Mouse (Mus musculus): Measurements from ENCODE around the gene Mxd3. TPM values are rescaled to one million over a fixed set of nuclear protein-coding genes. Genes with fewer than 3 reads are reported as not detected.

The Mxd3 gene
- polyA plus RNA-seq, 1 experiment from 2014 or later = 15.1 TPM

GRCm38 (mm10) chr13:55337341-55337975, 7.8 kb upstream of the Mxd3 start:
- H3K27ac ChIP-seq = no peak overlapping the region
- no peaks in the 10 kb centered on the region for H3K9me3 ChIP-seq (replicated peaks; ENCODE audit: low read length)
- no peak overlapping the region for H3K4me2 ChIP-seq (ENCODE audit: low read length)
- H3K4me3 ChIP-seq (replicated peaks; ENCODE audit: low read depth, low read length) = no peak overlapping the region
- no peak overlapping the region for H3K9ac ChIP-seq (ENCODE audit: low read depth, low read length)
- H3K4me1 ChIP-seq (replicated peaks; ENCODE audit: insufficient read depth, low read length) = no peaks in the 10 kb centered on the region
- 42% methylated on average over 10 of the region's 10 CpGs for WGBS
- peak; percentile 41 for DNase-seq (ENCODE audit: low spot score)
- TF ChIP-seq CTCF (IDR thresholded peaks at IDR 0.05; ENCODE audit: low read depth) = no peak
- no peaks in the 10 kb centered on the region for H3K36me3 ChIP-seq (ENCODE audit: insufficient read depth, low read length)
- no peaks in the 10 kb centered on the region for H3K27me3 ChIP-seq (ENCODE audit: insufficient read depth, low read length)
- ATAC-seq (replicated peaks; ENCODE audit: low FRiP score, low read depth) = no peak

DNA sequence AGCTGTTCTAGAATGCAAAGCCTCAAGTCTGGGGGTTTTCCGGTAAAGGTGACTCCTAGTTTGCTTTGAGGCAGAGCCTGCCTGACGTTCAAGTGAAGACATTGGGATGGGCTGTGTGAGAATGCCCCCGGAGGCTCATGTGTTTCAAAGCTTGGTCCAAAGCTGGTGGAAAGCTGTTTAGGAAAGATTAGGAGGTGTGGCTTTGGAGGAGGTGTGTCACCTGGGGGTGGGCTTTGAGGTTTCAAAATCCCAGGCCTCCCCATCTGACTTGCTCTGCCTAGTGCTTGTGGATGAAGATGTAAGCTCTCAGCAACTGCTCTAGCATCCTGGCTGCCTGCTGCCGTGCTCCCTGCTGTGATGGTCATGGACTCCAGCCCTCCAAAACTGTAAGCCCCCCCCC, 6.1 kb upstream of the Mxd3 start:
- ATAC-seq (replicated peaks; ENCODE audit: low FRiP score, low read depth) = no peak
- no peak overlapping the region for H3K4me2 ChIP-seq (ENCODE audit: low read length)
- H3K4me3 ChIP-seq (replicated peaks; ENCODE audit: low read depth, low read length) = no peak overlapping the region

DNA sequence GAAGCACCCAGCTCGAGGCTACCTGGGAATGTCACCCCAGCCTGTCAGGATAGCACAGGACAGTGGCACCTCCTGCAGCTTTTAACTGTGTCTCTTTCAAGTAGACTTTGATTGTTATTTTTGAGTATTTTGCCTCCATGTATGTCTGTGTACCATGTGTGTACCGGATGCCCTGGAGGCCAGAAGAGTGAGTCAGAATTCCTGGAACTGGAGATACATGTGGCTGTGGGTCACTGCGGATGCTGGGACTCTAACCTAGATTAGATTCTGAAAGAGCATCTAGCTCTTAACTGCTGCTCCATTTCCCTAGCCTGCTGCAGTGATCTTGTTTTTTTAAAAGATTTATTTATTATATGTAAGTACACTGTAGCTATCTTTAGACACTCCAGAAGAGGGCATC, 2.7 kb upstream of the Mxd3 start:
- H3K36me3 ChIP-seq (ENCODE audit: insufficient read depth, low read length) = no peaks in the 10 kb centered on the region
- H3K27me3 ChIP-seq (ENCODE audit: insufficient read depth, low read length) = no peaks in the 10 kb centered on the region
- H3K27ac ChIP-seq = no peak overlapping the region
- DNase-seq (ENCODE audit: low spot score) = no peak
- ATAC-seq (replicated peaks; ENCODE audit: low FRiP score, low read depth) = no peak
- H3K4me2 ChIP-seq (ENCODE audit: low read length) = no peak overlapping the region
- H3K9me3 ChIP-seq (replicated peaks; ENCODE audit: low read length) = no peaks in the 10 kb centered on the region
- WGBS = 89% methylated on average over 3 of the region's 3 CpGs
- no peak overlapping the region for H3K4me3 ChIP-seq (replicated peaks; ENCODE audit: low read depth, low read length)
- H3K4me1 ChIP-seq (replicated peaks; ENCODE audit: insufficient read depth, low read length) = peaks cover 10% of the 10 kb centered on the region
- H3K9ac ChIP-seq (ENCODE audit: low read depth, low read length) = no peak overlapping the region
- no peak for TF ChIP-seq CTCF (IDR thresholded peaks at IDR 0.05; ENCODE audit: low read depth)

More for the DNA sequence above, 6.1 kb upstream of the Mxd3 start:
- Histone ChIP-seq H3K4me1 (replicated peaks; ENCODE audit: insufficient read depth, low read length) (peaks cover 2% of the 10 kb centered on the region; the same call in 1 of the 2 replicates), H3K27me3 (ENCODE audit: insufficient read depth, low read length) (no peaks in the 10 kb centered on the region), H3K36me3 (ENCODE audit: insufficient read depth, low read length) (no peaks in the 10 kb centered on the region), H3K9ac (ENCODE audit: low read depth, low read length) (no peak overlapping the region), H3K27ac (no peak overlapping the region), H3K9me3 (replicated peaks; ENCODE audit: low read length) (no peaks in the 10 kb centered on the region)
- DNase-seq (ENCODE audit: low spot score) = no peak
- TF ChIP-seq CTCF (IDR thresholded peaks at IDR 0.05; ENCODE audit: low read depth) = no peak
- 83% methylated on average over 4 of the region's 4 CpGs for WGBS

- Histone ChIP-seq H3K4me2 (ENCODE audit: low read length) (peak overlapping the region; percentile 68), H3K4me3 (replicated peaks; ENCODE audit: low read depth, low read length) (peak overlapping the region; percentile 50), H3K9me3 (replicated peaks; ENCODE audit: low read length) (no peaks in the 10 kb centered on the region), H3K27me3 (ENCODE audit: insufficient read depth, low read length) (no peaks in the 10 kb centered on the region), H3K27ac (0 out of 2 replicates have a peak overlapping the region, but pooled peaks have one; percentile 65), H3K4me1 (replicated peaks; ENCODE audit: insufficient read depth, low read length) (peaks cover 10% of the 10 kb centered on the region), H3K36me3 (ENCODE audit: insufficient read depth, low read length) (peaks cover 3% of the 10 kb centered on the region; the same call in 1 of the 2 replicates), H3K9ac (ENCODE audit: low read depth, low read length) (0 out of 2 replicates have a peak overlapping the region, but pooled peaks have one; percentile 54)
- no peak; the same call in 1 of the 2 replicates for ATAC-seq (replicated peaks; ENCODE audit: low FRiP score, low read depth)
- peak; percentile 60; the same call in 1 of the 2 replicates for TF ChIP-seq CTCF (IDR thresholded peaks at IDR 0.05; ENCODE audit: low read depth)
- DNase-seq (ENCODE audit: low spot score) = peak; percentile 78
- 38% methylated on average over 14 of the region's 14 CpGs for WGBS
Observed at GRCm38 (mm10) chr13:55330567-55331400, 1.2 kb upstream of the Mxd3 start.

DNA sequence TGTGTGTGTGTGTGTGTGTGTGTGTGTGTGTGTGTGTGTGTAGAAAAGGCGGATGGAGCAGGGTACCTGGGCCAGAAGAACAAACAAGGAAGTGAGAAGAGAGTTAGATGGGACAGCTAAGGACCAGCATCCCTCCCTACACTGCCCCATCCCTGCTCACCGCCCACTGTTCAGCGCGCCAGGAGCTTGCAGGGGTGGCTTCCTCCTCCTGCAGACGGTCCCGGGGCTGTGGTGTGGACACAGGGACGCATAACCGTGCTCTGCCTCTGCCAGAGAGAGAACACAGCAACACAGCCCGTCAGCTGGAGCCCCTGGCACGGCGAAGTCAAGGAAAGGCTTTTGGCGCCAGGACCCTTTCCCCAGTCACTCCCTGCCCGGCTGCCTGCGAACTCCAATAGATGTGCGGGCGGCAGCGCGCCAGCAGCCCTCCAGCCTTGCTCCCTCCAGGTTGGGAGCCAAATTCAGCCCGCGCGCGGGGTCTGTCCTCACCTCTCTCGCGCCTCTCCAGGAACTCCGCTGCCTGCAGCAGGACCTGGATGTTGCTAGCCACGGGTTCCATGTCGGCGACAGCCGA, 427 bp downstream of the Mxd3 start:
- ATAC-seq (replicated peaks; ENCODE audit: low FRiP score, low read depth) (peak; percentile 8), DNase-seq (ENCODE audit: low spot score) (peak; percentile 37)
- H3K4me3 ChIP-seq (replicated peaks; ENCODE audit: low read depth, low read length) = peak overlapping the region; percentile 50
- 0% methylated on average over 26 of the region's 29 CpGs for WGBS
- no peak for TF ChIP-seq CTCF (IDR thresholded peaks at IDR 0.05; ENCODE audit: low read depth)
- H3K4me2 ChIP-seq (ENCODE audit: low read length) = peak overlapping the region; percentile 68
- peaks cover 15% of the 10 kb centered on the region for H3K36me3 ChIP-seq (ENCODE audit: insufficient read depth, low read length)
- H3K4me1 ChIP-seq (replicated peaks; ENCODE audit: insufficient read depth, low read length) = peaks cover 10% of the 10 kb centered on the region
- peak overlapping the region; percentile 3; the same call in 1 of the 2 replicates for H3K27ac ChIP-seq
- no peaks in the 10 kb centered on the region for H3K9me3 ChIP-seq (replicated peaks; ENCODE audit: low read length)
- H3K27me3 ChIP-seq (ENCODE audit: insufficient read depth, low read length) = no peaks in the 10 kb centered on the region
- peak overlapping the region; percentile 54 for H3K9ac ChIP-seq (ENCODE audit: low read depth, low read length)

DNA sequence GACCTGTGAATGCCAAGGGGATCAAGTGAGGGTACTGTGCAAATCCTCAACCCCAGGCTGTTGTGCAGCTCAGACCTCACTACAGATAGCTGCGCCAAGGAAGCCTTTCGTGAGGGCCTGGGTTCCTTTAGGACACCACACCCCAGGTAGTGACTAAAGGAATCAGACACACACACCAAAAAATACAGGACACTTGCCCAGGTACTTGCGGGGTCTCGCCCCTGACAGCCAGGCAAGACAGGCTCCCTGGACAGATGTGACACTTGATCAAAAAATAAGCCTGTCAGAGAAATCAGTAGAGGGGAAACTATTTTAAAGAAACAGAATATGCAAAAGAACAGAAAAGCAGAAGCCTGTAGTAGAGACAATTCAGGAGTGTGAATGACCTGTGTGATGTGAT, 982 bp downstream of the Mxd3 start:
- Histone ChIP-seq H3K27ac (no peak overlapping the region), H3K4me3 (replicated peaks; ENCODE audit: low read depth, low read length) (peak overlapping the region; percentile 50), H3K4me1 (replicated peaks; ENCODE audit: insufficient read depth, low read length) (peaks cover 10% of the 10 kb centered on the region), H3K9ac (ENCODE audit: low read depth, low read length) (no peak overlapping the region; the same call in 1 of the 2 replicates), H3K36me3 (ENCODE audit: insufficient read depth, low read length) (peaks cover 21% of the 10 kb centered on the region), H3K4me2 (ENCODE audit: low read length) (peak overlapping the region; percentile 68), H3K9me3 (replicated peaks; ENCODE audit: low read length) (no peaks in the 10 kb centered on the region), H3K27me3 (ENCODE audit: insufficient read depth, low read length) (no peaks in the 10 kb centered on the region)
- no peak for DNase-seq (ENCODE audit: low spot score)
- 77% methylated on average over 4 of the region's 4 CpGs for WGBS
- ATAC-seq (replicated peaks; ENCODE audit: low FRiP score, low read depth) = no peak
- no peak for TF ChIP-seq CTCF (IDR thresholded peaks at IDR 0.05; ENCODE audit: low read depth)
